Mouse (Mus musculus) hematopoietic stem cell, adult 5-6 weeks (primary cell): ENCODE measurements around the gene Alpk1. TPM values are rescaled to one million over a fixed set of nuclear protein-coding genes. Genes with fewer than 3 reads are reported as not detected.

Experiments used
- ATAC-seq, 2 experiments: fragments of 125-278 bp in 1 of 2; replicated peaks in 1 of 2; 2 replicates each; pipeline ENCODE4 v1.8.0; 2016 to 2017; ENCODE audit warnings: inconsistent platforms in 2 of 2, mild to moderate bottlenecking in 2 of 2, moderate number of reproducible peaks in 2 of 2, low read depth in 1 of 2, moderate TSS enrichment in 1 of 2; ENCODE audit not compliant: low FRiP score in 2 of 2, poor library complexity in 2 of 2, severe bottlenecking in 2 of 2, insufficient read depth in 1 of 2, low TSS enrichment in 1 of 2
- total RNA-seq: library from RNA; stranded (forward); fragments of 172-1452, 232-1000 nt; gene quantifications from 2 replicates; pipeline ENCODE4 v1.2.3, GENCODE M21; 2017

Alpk1 gene
- total RNA-seq, 1 experiment from 2014 or later, result 11.0 TPM

DNA sequence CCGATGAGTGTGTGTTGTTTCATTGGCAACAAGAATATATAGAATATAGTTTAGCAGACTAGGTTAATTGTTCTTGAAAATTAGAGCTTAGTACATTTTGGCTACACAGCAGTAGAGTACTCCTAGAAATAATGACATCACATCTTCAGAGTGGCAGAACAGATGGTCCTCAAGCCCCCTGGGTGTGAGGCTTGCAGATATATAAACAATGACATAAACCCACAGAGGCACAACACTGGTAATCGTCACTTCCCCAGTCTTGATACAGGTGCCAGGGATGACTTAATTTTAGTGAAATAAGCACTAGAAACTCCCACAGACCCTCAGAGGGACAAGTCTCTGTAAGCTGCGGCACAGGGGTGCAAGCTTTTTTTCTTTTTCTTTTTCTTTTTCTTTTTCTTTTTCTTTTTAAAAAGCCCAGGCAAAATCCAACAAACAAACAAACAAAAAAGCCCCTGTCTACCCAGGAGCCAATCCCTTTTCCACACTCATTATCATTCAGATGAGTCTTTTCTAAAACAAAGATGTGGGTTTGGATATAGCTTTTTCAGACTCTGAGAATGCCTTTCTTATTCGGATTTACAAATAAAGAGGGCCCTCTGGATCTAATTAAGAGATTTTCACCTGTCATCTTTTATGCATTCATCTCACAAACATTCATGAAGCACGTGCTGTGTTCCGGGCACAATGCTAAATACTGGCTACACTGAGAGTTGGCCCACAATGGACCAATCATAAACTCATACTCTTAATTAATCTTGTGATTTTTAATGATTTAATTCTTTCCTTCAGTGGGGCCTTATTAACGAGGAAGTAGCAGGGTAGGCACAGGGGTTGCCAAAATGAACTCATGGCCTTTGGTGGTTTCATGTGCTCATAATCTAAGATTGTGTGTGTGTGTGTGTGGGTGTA, 128.3 kb downstream of the Alpk1 start:
- ATAC-seq, result no peak

DNA sequence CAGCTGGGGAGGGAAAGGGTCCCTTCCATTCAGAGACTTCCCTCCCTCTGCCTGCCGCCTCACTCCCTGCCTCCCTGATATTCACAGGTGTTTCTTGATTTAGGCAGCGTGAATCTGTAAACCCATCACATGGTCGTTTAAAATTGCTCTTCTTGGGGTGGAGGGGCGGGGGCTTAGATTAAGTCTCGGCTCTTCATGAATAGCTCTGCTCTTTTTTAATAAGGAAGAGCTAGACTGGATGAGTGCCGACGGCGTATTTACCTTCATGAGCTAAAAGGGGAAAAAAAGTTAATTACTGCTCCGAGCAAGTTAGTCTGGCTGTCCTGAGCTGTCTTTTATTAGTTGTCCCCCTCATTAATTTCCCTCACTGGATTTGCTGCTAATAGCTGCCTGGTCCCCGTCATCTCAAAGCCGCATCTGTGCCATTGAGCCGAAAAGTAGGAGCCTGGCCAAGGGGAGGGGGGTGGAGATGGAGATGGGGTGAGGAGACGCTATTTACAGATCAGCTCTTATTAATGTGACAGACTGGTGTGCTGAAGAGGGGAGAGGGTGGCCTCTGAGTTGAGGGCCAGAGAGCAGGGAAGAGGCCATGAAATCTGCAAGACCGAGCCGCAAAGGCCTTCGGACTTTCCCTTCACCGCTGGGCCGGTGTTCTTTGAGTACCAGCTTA, 134.0 kb downstream of the Alpk1 start:
- ATAC-seq, result no peak

DNA sequence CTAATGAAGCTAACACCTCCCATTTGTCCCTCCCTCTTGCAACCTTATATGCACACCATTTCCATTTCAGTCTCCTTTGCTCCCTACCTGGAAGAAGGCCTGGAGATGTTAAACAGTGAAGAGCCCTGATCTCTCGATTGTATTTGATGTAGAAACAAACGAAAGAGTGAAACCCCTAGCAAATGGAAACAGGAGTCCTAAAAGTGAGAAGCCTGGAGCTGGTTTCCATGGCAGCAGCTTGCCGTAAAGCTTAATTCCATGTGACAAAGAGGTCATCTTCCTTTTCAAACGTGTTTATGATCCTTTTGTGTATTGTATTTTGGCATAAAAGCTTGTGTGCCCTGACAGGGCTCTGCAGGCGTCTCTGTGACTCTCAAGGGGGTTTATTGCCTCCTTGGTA, 138.1 kb downstream of the Alpk1 start:
- ATAC-seq, result no peak

DNA sequence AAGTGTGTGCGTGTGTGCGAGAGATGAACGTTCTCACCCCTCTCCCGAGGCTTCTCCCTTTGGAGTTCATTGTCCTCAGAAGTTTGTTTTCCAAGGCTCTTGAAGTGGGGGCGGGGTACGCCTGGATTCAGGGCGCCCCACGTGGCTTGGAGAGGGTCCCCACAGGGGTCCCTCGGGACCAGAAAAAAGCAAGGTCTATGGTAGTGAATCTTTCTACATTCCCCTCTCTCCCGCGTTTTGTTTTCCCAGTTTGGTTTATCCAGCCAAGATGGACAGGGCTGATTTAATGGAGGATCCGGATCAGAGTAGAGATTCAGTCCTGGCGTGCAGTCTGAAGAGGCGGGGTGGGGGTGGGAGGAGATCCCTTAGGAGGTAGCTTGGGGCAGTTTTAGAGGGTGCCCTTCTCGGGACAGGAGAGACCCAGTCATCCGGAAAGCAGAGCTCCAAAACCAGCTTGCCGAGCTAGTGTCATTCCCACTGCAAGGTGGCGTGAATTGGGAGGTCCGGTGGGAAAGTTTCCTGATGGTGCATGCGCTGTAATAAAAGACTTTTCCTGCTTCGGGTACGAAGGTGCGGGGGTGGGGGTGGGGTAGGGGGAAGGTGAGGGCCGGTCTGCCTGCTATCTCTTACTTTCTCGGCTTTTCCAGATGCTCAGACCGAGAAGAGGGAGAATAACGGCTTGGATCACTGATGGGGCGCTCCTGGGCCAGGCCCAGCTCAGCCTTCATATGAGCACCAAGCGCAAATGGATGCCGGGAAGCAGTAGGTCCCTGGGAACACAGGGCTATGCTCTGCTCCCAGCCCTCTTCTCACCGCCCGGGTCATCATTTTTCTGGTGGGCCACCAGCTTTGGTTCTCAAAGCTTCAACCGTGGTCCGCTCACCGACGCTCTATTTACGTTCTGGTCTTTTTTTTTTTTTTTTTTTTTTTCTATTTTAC, 139.3 kb downstream of the Alpk1 start:
- no peak for ATAC-seq

DNA sequence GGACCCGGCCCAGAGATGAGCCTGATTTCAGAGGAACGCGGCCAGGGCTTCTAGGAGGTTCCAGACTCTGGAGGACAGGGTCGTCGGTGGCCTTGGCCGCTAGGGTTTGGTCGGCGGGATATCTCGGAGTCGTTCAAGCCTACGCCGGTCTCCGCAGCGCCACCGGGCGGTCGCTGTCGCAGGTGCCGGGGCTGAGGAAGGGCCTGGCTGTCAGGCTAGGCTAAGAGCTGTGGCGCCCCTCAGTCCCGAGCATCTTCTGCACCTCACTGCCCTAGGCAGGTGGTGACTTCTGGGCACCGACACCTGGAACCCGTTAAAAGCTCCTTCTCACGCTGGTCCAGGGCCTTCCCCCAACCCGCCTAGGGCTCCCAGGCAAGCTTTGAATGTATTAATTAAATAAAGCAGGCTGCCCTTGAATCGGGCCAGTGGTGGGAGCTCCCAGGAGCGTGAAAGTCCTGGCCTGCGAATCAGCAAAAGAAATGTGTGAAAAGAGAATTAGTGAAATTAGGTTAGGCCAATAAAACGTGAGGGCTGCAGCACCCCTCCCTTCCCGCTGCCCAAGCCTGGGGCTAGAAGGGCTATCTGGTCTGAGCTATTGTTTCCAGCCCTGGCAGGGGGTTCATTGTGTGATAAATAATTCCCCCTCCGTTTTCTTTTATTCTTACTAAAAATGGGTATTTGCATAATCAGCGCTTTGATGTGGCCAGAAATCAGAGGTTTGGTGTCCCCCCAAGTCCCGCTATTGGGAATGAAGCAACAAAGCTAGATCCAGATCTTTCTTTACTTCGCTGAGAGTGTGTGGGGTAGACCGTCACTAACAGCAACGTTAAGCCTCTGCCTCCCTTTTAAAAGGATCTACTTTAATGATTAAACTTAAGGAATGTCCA, 140.2 kb downstream of the Alpk1 start:
- ATAC-seq, result peak; percentile 88

DNA sequence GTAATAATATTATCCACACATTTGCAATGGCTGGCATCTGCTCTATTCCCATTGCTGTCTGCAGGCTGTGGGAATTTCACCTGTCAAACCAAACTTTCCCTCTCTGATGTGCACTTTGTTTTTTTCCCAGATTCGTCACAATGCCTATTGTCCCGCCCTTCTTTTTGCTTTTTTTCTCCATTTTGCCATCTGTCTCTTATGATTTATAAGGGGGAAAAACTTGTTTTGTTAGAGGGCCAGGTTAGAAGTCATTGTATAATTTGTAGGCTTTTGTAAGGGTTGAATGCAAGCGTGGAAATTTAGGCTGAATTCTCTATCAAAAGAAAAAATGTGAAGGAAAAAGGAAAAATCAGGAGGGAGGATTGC, 145.4 kb downstream of the Alpk1 start:
- no peak for ATAC-seq

DNA sequence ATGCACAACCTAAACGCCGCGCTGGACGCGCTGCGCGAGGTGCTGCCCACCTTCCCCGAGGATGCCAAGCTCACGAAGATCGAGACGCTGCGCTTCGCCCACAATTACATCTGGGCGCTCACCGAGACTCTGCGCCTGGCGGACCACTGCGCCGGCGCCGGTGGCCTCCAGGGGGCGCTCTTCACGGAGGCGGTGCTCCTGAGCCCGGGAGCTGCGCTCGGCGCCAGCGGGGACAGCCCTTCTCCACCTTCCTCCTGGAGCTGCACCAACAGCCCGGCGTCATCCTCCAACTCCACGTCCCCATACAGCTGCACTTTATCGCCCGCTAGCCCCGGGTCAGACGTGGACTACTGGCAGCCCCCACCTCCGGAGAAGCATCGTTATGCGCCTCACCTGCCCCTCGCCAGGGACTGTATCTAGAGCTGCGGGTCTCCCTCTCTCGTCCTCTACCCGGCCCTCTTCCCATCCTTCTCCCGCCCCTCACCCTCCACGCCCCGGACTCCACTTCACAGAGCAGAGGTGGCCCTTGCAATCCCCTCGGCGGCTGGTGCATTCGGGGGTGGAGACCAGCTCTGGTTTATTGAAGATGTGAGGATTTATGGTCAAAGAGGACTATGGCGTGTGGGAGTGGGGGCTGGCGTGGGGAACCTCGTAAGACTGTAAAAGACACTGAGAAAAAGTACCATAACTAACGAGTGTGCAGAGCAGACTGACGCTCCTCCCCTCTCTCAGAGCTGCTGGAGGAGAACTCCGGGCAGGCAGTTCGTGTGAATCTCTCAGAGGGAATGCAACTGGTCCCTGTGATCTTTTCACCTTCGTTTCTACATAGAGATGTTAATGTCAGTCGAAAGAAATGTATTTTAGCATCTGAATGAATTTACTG, 146.0 kb downstream of the Alpk1 start:
- peak; percentile 66 to 83 for ATAC-seq

DNA sequence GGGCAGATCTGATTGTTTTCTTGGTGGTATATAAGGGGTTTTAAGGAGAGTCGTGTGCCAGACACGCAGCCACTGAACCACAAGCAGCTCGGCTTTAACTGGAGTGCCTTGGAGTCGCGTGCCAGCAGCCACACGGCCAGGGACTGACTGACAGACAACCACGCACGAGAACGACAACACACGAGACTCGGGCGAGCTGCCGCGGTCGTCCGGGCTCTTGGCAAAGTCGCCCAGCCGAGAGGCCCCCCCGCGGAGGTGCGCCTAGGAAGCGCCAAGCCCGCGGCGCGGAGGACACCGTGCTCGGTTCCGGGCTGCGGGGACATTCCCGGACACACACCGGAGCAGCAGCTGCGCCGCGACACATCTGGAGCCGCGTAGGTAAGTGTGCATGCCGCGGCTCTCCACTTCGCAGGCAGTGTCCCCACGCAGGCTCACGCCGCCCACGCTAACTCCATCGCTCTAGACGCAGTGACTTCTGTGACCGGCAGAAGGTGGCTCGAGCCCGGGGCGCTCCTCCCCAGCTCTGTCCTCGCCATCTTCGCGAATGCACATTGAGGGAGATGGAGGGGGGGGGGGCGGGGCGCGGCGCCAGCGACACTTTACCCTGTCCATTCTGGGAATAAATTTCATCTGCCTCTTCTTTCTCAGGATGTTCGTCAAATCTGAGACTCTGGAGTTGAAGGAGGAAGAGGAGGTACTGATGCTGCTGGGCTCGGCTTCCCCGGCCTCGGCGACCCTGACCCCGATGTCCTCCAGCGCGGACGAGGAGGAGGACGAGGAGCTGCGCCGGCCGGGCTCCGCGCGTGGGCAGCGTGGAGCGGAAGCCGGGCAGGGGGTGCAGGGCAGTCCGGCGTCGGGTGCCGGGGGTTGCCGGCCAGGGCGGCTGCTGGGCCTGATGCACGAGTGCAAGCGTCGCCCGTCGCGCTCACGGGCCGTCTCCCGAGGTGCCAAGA, 147.0 kb downstream of the Alpk1 start, which contains the start of gene Neurog2:
Gene Neurog2, plus strand, starts transcription at position 56 of the 953 bp plus-strand sequence.
- ATAC-seq, result peak in 1 of 2 experiments; percentile 5; a peak in 1 of 4 replicates

DNA sequence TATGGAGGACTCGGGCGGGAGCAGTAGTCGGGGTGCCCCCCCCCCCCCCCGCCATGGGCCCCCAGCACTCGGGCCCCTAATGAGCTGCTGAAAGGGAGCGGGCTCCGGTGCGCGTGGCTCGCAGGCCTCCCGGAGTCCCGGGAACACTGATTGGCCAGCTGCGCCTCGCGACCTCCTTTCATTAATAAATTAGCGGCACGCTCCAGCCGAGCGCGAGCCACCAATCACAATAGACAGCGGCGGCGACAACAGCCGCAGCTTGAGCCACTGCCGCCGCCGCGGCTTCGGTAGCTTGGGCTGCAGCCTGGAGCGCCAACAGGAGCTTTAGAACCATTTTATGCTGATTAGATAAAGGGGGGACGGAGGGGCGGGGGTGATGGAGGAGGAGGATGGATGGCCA, 147.8 kb downstream of the Alpk1 start:
- ATAC-seq, result no peak

DNA sequence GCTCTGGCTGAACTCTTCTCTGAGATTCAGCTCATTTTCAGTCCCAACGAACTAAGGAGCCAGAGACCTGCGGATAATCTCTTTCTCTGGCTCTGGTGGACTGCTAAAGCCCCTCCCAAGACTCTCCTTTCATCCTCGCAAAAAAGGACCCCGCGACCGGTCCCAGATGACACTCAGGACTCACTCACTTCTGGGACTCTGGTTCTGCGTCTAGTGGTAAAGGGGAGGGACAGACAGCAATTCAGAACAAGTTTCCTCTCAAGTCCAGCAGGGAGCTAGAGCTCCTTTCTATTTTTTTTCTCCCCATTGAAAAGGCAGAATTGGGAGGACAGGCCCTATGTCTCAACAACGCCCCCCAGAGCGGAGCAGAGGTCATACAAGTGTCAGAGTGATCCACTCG, 148.7 kb downstream of the Alpk1 start:
- no peak for ATAC-seq

DNA sequence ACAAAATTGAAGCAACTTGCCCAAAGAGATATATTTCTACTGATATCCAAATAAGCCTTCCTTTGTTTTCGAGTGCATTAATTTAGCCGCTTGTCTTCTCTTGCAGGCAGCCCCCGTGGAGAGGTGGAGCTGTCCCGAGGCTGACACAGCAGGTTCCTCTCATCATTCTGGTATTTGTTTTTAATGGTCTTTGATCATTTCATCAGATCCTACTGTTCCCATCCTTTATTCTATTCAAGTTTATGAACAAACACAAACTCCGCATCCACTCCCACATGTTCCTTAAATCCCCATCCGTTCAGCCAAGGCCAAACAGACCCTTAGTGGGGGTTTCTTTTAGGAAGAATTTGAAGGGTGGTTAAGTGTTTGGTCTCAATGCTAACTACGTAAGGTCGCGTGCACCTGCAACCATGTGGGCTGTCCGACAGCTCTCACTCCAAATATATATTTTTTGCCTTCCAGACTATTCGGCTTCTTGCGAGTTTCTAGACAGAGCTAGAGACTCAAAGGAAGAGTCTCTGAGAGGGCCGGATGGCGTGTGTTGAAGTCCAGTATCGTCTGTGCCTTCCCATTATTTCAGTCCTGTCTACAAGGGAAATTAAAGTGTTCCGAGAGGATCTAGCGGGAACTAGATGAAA, 149.5 kb downstream of the Alpk1 start:
- ATAC-seq, result no peak

DNA sequence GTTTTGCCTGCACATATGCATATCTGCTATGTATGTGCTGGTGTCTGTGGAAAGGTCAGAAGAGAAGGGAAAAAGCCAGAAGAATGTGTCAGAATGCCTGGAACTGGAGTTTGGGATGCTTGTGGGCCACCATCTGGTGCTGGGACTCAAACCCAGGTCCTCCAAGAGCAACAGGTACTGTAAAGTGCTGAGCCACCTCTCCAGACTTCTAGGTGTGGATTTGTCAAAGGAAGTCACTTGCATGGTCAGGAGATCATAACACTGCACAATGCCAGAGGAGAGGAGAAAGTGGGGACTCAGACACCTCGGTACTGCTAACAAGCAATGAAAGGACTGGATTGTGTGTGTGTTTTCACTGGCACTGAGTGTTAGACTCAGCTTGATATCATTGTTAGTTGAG, 150.1 kb downstream of the Alpk1 start:
- no peak for ATAC-seq

DNA sequence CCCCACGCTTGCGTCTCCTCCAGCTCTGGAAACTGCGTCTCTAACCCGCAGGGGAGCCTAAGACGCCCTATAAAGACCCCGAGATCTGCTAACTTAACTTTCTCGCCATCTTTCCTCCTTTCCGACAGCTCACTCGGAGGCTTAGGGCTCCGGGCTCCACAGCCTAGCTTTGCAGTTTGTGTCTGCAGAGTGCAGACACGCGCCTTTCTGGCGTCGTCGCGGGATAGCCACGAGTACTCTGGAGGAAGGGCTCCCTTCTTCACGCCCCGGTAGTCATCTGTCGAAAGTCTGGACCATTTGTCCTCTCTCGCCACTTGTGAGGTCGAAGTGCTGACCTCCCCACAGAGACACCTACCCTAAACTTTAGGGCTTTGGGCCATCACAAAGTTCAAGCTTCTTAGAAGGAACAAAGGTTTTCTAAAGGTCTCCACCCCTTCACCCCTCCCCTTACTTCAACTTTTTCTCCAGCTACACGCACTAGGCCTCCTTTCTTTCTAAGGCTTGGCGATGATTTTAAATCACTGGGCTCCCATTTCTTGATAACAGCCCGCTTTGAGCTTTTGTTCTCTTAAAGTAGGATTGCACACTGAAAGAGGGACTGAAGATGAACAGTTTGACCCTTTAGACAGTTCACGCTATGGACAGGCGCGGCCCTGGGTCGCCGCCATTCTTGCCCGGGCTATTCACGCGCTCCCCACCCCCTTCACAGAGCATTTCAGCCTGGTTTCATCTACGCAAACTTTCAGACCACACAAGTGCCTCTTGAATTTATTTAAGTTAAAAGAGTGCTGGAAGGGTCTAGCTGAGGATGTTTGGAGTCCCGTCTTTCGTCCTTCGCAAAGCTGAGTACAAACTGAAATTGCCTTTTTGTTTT, 151.8 kb downstream of the Alpk1 start:
- ATAC-seq, result no peak; a peak in 1 of 4 replicates

DNA sequence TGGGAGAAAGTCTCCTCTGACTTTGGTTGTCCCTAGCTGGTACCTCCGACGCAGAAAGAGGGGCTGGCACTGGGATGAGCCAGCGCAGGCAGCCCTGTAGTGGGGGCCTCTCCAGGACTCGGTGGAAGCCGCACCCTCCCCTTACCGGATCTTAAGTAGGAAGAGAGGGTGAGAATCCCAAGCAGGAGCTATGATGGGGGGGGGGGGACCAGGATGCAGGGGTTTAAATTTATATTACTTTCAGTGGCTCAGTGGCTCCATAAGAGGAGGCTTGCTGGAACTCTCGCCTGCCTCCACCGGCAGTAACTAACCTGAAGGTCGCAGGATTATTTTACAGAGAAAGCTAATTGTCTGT, 152.4 kb downstream of the Alpk1 start:
- no peak for ATAC-seq
